Mouse (Mus musculus) heart, embryonic 12.5 days (tissue): Measurements from ENCODE around the gene Ftsj1. TPM values are rescaled to one million over a fixed set of nuclear protein-coding genes. Genes with fewer than 3 reads are reported as not detected.
A peak's percentile ranks its signal among the peaks of the same experiment; 100 is the strongest.

Experiments
- ATAC-seq: fragments of 200-750 bp; cut with Nextera tagmentation; 2 replicates; pipeline ENCODE4 v1.8.0; 2017; ENCODE audit warnings: moderate TSS enrichment, moderate library complexity; ENCODE audit not compliant: insufficient number of reproducible peaks, low FRiP score
- H3K27ac ChIP-seq: fragments of 300-500 bp; sonication (generic); 2 replicates; pipeline ENCODE4 v1.5.1; 2016; ENCODE audit warnings: mild to moderate bottlenecking, moderate library complexity; ENCODE audit not compliant: poor library complexity, severe bottlenecking
- H3K27me3 ChIP-seq: fragments of 300-500 bp; sonication (generic); replicated peaks from 2 replicates; pipeline ENCODE4 v1.6.1; 2016; ENCODE audit warnings: mild to moderate bottlenecking, moderate library complexity
- H3K36me3 ChIP-seq: fragments of 300-500 bp; sonication (generic); 2 replicates; pipeline ENCODE4 v1.6.1; 2016; ENCODE audit warnings: mild to moderate bottlenecking, moderate library complexity
- H3K4me1 ChIP-seq: fragments of 300-500 bp; sonication (generic); replicated peaks from 2 replicates; pipeline ENCODE4 v1.6.1; 2016; ENCODE audit warnings: mild to moderate bottlenecking
- H3K4me2 ChIP-seq: fragments of 300-500 bp; sonication (generic); 2 replicates; pipeline ENCODE4 v1.6.1; 2016; ENCODE audit warnings: mild to moderate bottlenecking, moderate library complexity
- H3K4me3 ChIP-seq: fragments of 300-500 bp; sonication (generic); 2 replicates; pipeline ENCODE4 v1.5.1; 2016; ENCODE audit warnings: mild to moderate bottlenecking
- H3K9ac ChIP-seq: fragments of 300-500 bp; sonication (generic); 2 replicates; pipeline ENCODE4 v1.6.1; 2016; ENCODE audit warnings: mild to moderate bottlenecking, moderate library complexity
- H3K9me3 ChIP-seq: fragments of 300-500 bp; sonication (generic); replicated peaks from 2 replicates; pipeline ENCODE4 v1.6.1; 2016; ENCODE audit warnings: mild to moderate bottlenecking, moderate library complexity
- whole genome bisulfite sequencing: fragments of 180-500 bp; shearing (Covaris S2); methylation state at CpG from one replicate; pipeline ENCODE4 v1.1.7; 2016; 5-methylcytosine and 5-hydroxymethylcytosine counted together
- polyA plus RNA-seq: library from polyadenylated mRNA; unstranded; fragments of >200 nt; fragmentation: Nextera tagmentation; extraction: Ambion mirVana; gene quantifications from 2 replicates; pipeline ENCODE4 v1.2.1, GENCODE M21; 2016

Gene Ftsj1
- polyA plus RNA-seq, 1 experiment from 2014 or later = 24.8 TPM

- Histone ChIP-seq H3K9ac (peak overlapping the region; percentile 77), H3K36me3 (peaks cover 9% of the 10 kb centered on the region; the same call in 1 of the 2 replicates), H3K4me1 (no peaks in the 10 kb centered on the region), H3K4me3 (peak overlapping the region; percentile 64), H3K4me2 (peak overlapping the region; percentile 74), H3K27me3 (no peaks in the 10 kb centered on the region), H3K9me3 (no peaks in the 10 kb centered on the region), H3K27ac (no peak overlapping the region)
- ATAC-seq = peak; percentile 57
- WGBS = 13% methylated on average over 18 of the region's 18 CpGs
Observed at GRCm38 (mm10) chrX:8251789-8252333, 345 bp downstream of the Ftsj1 start.

GRCm38 (mm10) chrX:8248542-8249120, 3.6 kb downstream of the Ftsj1 start:
- no peak overlapping the region for H3K4me2 ChIP-seq
- no peak overlapping the region for H3K27ac ChIP-seq
- no peaks in the 10 kb centered on the region for H3K27me3 ChIP-seq
- 69% methylated on average over 8 of the region's 8 CpGs for whole genome bisulfite sequencing
- no peak overlapping the region for H3K9ac ChIP-seq
- H3K4me1 ChIP-seq = no peaks in the 10 kb centered on the region
- no peak overlapping the region for H3K4me3 ChIP-seq
- H3K9me3 ChIP-seq = no peaks in the 10 kb centered on the region
- ATAC-seq = no peak
- H3K36me3 ChIP-seq = peaks cover 20% of the 10 kb centered on the region

- H3K4me1 ChIP-seq = no peaks in the 10 kb centered on the region
- H3K27ac ChIP-seq = no peak overlapping the region
- 71% methylated on average over 2 of the region's 2 CpGs for WGBS
- H3K4me3 ChIP-seq = no peak overlapping the region
- H3K27me3 ChIP-seq = no peaks in the 10 kb centered on the region
- H3K9me3 ChIP-seq = no peaks in the 10 kb centered on the region
- H3K36me3 ChIP-seq = peaks cover 23% of the 10 kb centered on the region
- no peak for ATAC-seq
- H3K4me2 ChIP-seq = no peak overlapping the region
- H3K9ac ChIP-seq = no peak overlapping the region
Observed at GRCm38 (mm10) chrX:8247680-8248079, 4.5 kb downstream of the Ftsj1 start.

DNA sequence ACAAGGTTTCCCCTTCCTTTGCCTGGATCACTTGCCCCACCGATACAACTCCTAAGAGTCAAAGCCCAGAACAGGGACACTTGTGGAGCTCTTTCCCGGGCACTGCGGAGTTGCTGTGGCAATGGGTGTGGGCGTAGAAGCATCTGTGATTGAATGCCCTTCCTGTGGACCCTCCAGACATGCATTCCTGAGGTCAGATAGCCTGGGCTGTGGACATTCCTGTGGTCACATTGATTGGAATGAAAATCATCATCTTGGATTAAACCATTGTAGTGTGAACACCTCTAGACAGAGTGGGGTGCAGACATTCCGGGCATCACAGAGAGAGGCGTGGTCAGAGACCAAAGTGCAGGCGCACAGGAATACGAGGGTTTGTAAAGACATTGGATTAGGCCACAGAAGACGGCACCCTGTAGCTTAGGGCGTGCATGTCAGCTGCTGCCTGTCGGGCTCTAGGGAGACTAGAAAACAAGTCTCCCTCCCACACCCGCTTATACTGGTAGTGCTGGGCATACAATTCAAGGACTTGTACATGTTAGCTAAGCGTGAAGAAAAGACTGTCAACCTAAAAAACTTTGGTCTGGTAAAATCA, 13.3 kb downstream of the Ftsj1 start:
- Histone ChIP-seq H3K36me3 (0 out of 2 replicates have a peak, but pooled peaks cover 8% of the 10 kb centered on the region), H3K27ac (no peak overlapping the region), H3K9me3 (no peaks in the 10 kb centered on the region), H3K4me3 (no peak overlapping the region), H3K4me1 (no peaks in the 10 kb centered on the region), H3K4me2 (no peak overlapping the region), H3K9ac (no peak overlapping the region), H3K27me3 (no peaks in the 10 kb centered on the region)
- 72% methylated on average over 13 of the region's 13 CpGs for WGBS
- ATAC-seq = no peak

GRCm38 (mm10) chrX:8236704-8237103, 15.5 kb downstream of the Ftsj1 start:
- H3K9me3 ChIP-seq = no peaks in the 10 kb centered on the region
- no peak overlapping the region for H3K27ac ChIP-seq
- H3K36me3 ChIP-seq = 0 out of 2 replicates have a peak, but pooled peaks cover 5% of the 10 kb centered on the region
- H3K4me1 ChIP-seq = no peaks in the 10 kb centered on the region
- ATAC-seq = no peak
- H3K27me3 ChIP-seq = no peaks in the 10 kb centered on the region
- H3K9ac ChIP-seq = no peak overlapping the region
- H3K4me3 ChIP-seq = no peak overlapping the region
- whole genome bisulfite sequencing = 76% methylated on average over 2 of the region's 2 CpGs
- no peak overlapping the region for H3K4me2 ChIP-seq

DNA sequence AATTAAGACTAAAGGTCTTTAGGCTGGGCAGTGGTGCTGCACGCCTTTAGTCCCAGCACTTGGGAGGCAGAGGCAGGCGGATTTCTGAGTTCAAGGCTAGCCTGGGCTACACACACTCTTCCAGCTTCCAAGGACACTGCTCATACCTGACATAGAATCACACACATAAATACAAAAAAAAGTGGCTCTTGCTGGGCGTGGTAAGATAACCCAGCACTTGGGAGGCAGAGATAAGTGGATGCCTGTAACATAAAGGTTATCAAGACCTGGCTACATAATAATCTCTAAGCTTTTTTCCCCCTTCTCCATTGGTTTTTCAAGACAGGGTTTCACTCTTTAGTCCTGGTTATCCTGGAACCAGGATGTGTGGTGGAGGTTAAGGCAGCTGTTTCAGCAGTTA, 18.6 kb downstream of the Ftsj1 start:
- no peak overlapping the region for H3K4me2 ChIP-seq
- H3K4me1 ChIP-seq = no peaks in the 10 kb centered on the region
- H3K27me3 ChIP-seq = no peaks in the 10 kb centered on the region
- no peak for ATAC-seq
- no peak overlapping the region for H3K9ac ChIP-seq
- no peaks in the 10 kb centered on the region for H3K9me3 ChIP-seq
- 70% methylated on average over 3 of the region's 3 CpGs for WGBS
- H3K4me3 ChIP-seq = no peak overlapping the region
- H3K27ac ChIP-seq = no peak overlapping the region
- H3K36me3 ChIP-seq = no peaks in the 10 kb centered on the region

DNA sequence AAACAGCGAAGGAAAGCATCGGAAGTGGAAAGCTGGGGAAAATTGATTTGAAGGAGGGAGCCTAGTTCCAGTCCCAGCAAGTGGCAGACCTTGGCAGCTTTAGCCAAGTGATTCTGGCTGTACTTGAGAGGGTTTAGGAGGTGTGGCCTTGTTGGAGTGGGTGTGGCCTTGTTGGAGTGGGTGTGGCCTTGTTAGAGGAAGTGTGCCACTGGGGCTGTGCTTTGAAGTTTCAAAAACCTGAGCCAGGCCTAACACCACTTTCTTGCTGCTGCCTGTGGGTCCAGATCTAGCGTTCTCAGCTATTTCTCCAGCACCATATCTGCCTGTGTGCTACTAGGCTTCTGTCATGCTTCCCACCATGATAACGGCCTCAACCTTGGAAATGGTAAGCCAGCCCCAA, 21.9 kb downstream of the Ftsj1 start:
- Histone ChIP-seq H3K36me3 (no peaks in the 10 kb centered on the region), H3K4me3 (no peak overlapping the region), H3K9ac (no peak overlapping the region), H3K9me3 (no peaks in the 10 kb centered on the region), H3K27me3 (no peaks in the 10 kb centered on the region), H3K27ac (no peak overlapping the region), H3K4me2 (no peak overlapping the region), H3K4me1 (no peaks in the 10 kb centered on the region)
- WGBS = 67% methylated on average over 4 of the region's 4 CpGs
- no peak for ATAC-seq

GRCm38 (mm10) chrX:8223473-8223872, 28.7 kb downstream of the Ftsj1 start:
- ATAC-seq = no peak
- H3K9me3 ChIP-seq = no peaks in the 10 kb centered on the region
- no peak overlapping the region for H3K4me3 ChIP-seq
- H3K4me1 ChIP-seq = no peaks in the 10 kb centered on the region
- H3K9ac ChIP-seq = no peak overlapping the region
- 67% methylated on average over 7 of the region's 7 CpGs for WGBS
- H3K27ac ChIP-seq = no peak overlapping the region
- no peak overlapping the region for H3K4me2 ChIP-seq
- no peaks in the 10 kb centered on the region for H3K36me3 ChIP-seq
- no peaks in the 10 kb centered on the region for H3K27me3 ChIP-seq

DNA sequence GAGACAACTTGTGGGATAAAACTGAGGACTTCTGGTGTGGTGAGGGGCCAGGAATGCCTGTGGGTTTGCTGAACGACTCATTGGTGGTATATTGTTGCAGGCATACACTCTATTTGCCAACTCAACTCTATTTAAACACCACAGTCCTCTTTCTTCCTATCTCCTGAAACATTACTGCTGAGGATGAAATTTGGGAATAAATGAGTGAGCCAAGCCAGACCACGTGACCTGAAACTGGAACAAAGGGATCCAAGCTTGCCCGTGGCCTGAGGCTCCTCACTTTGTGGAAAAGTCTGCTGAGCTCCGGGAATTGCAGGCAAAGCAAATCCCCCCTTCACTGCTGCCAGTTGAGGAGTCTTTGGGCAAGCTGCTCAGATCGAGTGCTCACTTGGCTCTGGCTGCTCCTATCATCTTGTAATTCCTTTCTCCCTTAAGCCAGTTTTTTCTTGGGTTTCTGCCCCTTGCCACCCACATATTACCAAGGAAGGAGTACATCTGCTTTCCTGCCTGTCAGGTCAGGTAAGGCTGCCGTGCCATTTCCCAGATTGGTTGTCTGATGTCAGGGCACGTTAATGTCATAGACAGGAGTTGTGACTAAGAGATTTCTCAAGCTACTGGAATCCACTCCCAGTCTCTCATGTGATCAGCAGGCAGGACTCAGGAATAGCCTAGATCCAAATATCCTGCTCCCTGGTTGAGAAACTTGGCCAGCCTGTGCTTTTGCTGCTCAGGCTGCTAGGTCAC, 29.4 kb downstream of the Ftsj1 start:
- Histone ChIP-seq H3K4me3 (no peak overlapping the region), H3K4me2 (no peak overlapping the region), H3K27me3 (no peaks in the 10 kb centered on the region), H3K4me1 (no peaks in the 10 kb centered on the region), H3K9me3 (no peaks in the 10 kb centered on the region), H3K9ac (no peak overlapping the region), H3K36me3 (no peaks in the 10 kb centered on the region), H3K27ac (no peak overlapping the region)
- 56% methylated on average over 7 of the region's 7 CpGs for WGBS
- no peak for ATAC-seq

DNA sequence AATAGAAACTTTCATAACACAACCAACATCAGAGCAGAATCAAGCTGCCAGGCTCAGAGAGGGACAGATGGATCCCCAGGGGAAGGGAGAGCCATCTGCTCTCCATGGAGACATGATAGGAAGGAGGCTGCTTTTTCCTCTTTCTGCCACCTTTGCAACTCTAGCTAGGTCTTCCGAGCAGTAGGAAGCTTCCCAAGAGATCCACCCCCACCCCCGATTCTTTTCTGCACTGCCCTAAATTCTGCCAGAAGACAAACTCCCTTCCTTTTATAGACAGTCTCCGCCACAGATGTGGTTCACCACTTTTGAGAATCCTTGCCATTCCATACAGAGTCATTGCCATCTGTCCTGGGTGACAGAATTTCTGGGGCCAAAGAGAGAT, 29.9 kb downstream of the Ftsj1 start:
- 60% methylated on average over 3 of the region's 3 CpGs for WGBS
- Histone ChIP-seq H3K4me2 (no peak overlapping the region), H3K27ac (no peak overlapping the region), H3K36me3 (no peaks in the 10 kb centered on the region), H3K9ac (no peak overlapping the region), H3K27me3 (no peaks in the 10 kb centered on the region), H3K4me3 (no peak overlapping the region), H3K9me3 (no peaks in the 10 kb centered on the region), H3K4me1 (no peaks in the 10 kb centered on the region)
- no peak for ATAC-seq

- Histone ChIP-seq H3K4me2 (peak overlapping the region; percentile 2; the same call in 1 of the 2 replicates), H3K27me3 (no peaks in the 10 kb centered on the region), H3K36me3 (no peaks in the 10 kb centered on the region), H3K9me3 (no peaks in the 10 kb centered on the region), H3K27ac (no peak overlapping the region), H3K4me3 (no peak overlapping the region), H3K4me1 (no peaks in the 10 kb centered on the region), H3K9ac (no peak overlapping the region)
- ATAC-seq = no peak
- 22% methylated on average over 8 of the region's 8 CpGs for WGBS
Observed at GRCm38 (mm10) chrX:8219651-8220050, 32.6 kb downstream of the Ftsj1 start.
